Mouse (Mus musculus) heart, postnatal 0 days (tissue): ENCODE results near the gene Crhr1. TPM values are rescaled to one million over a fixed set of nuclear protein-coding genes. Genes with fewer than 3 reads are reported as not detected.

ENCODE experiments used
- ATAC-seq: fragments of 200-750 bp; cut with Nextera tagmentation; 2 replicates; pipeline ENCODE4 v1.8.0; 2017; ENCODE audit warnings: low read depth, moderate number of reproducible peaks, moderate library complexity; ENCODE audit not compliant: insufficient read depth
- DNase-seq: peaks from one replicate; pipeline ENCODE4 v3.0.0-alpha.2; 2016; ENCODE audit warnings: low spot score
- H3K27ac ChIP-seq: fragments of 300-500 bp; sonication (generic); 2 replicates; pipeline ENCODE4 v1.5.1; 2014; ENCODE audit warnings: low read depth, mild to moderate bottlenecking
- H3K27me3 ChIP-seq: fragments of 300-500 bp; sonication (generic); 2 replicates; pipeline ENCODE4 v1.6.1; 2014; ENCODE audit warnings: low read length, mixed read lengths; ENCODE audit not compliant: control insufficient read depth, insufficient read depth
- H3K36me3 ChIP-seq: fragments of 300-500 bp; sonication (generic); replicated peaks from 2 replicates; pipeline ENCODE4 v1.6.1; 2014; ENCODE audit warnings: low read length, mixed read lengths; ENCODE audit not compliant: control insufficient read depth, insufficient read depth
- H3K4me1 ChIP-seq: fragments of 300-500 bp; sonication (generic); 2 replicates; pipeline ENCODE4 v1.6.1; 2014; ENCODE audit warnings: antibody characterized with exemption; ENCODE audit not compliant: control insufficient read depth, insufficient read depth
- H3K4me2 ChIP-seq: fragments of 300-500 bp; sonication (generic); 2 replicates; pipeline ENCODE4 v1.6.1; 2014; ENCODE audit warnings: low read depth, mild to moderate bottlenecking, low read length, moderate library complexity
- H3K4me3 ChIP-seq: fragments of 300-500 bp; sonication (generic); 2 replicates; pipeline ENCODE4 v1.5.1; 2014; ENCODE audit warnings: low read depth, low read length
- H3K9ac ChIP-seq: fragments of 300-500 bp; sonication (generic); replicated peaks from 2 replicates; pipeline ENCODE4 v1.6.1; 2014; ENCODE audit warnings: low read depth, low read length, mixed read lengths
- H3K9me3 ChIP-seq: fragments of 300-500 bp; sonication (generic); replicated peaks from 2 replicates; pipeline ENCODE4 v1.6.1; 2016; ENCODE audit warnings: low read length; ENCODE audit not compliant: control insufficient read depth
- CTCF ChIP-seq: IDR thresholded peaks from 2 replicates; pipeline ENCODE4 v1.5.1; 2016; ENCODE audit warnings: antibody characterized with exemption, control low read depth, low read depth
- EP300 ChIP-seq: IDR thresholded peaks from 2 replicates; pipeline ENCODE4 v1.6.1; 2016; ENCODE audit warnings: antibody characterized with exemption, low read depth
- WGBS: fragments of 180-500 bp; shearing (Covaris S2); extraction: QIAGEN DNeasy Blood & Tissue Kit; methylation state at CpG from one replicate; pipeline ENCODE4 v1.1.7; 2014; 5-methylcytosine and 5-hydroxymethylcytosine counted together
- polyA plus RNA-seq: library from polyadenylated mRNA; unstranded; fragments of >200 nt; fragmentation: Nextera tagmentation; extraction: Ambion mirVana; gene quantifications from 2 replicates; pipeline ENCODE4 v1.2.1, GENCODE M21; 2015
- total RNA-seq: library from RNA; depleted of rRNA; stranded (reverse); fragments of >200 nt; gene quantifications from 2 replicates; pipeline ENCODE4 v1.2.3, GENCODE M21; 2014; ENCODE audit warnings: low replicate concordance

Crhr1 gene
- total and polyA plus RNA-seq, 2 experiments from 2014 or later, result not detected

DNA sequence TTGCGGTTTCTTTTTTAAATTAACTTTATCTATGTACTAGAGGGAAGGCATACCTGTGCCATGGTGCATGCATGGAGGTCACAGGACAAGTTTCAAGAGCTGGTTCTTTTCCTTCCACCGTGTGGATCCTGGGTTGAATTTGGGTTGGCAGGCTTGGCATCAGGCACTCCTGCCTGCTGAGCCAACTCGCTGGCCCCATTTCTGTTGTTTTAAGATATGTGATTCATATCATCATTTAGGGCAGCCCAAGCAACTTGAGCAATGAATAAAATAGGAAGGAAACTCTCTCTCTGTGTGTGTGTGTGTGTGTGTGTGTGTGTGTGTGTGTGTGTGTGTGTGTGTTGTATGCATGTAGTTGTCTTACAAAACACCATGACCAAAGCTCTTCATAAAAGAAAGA lies 49.5 kb downstream of the Crhr1 start:
- H3K4me3 ChIP-seq, result no peak overlapping the region
- no peaks in the 10 kb centered on the region for H3K4me1 ChIP-seq
- DNase-seq (no peak), ATAC-seq (no peak)
- H3K27me3 ChIP-seq, result no peaks in the 10 kb centered on the region
- no peak overlapping the region for H3K9ac ChIP-seq
- H3K9me3 ChIP-seq, result no peaks in the 10 kb centered on the region
- TF ChIP-seq EP300 (no peak), CTCF (no peak)
- H3K4me2 ChIP-seq, result no peak overlapping the region
- WGBS, result 54% methylated on average over 3 of the region's 3 CpGs
- H3K27ac ChIP-seq, result no peak overlapping the region
- H3K36me3 ChIP-seq, result no peaks in the 10 kb centered on the region

DNA sequence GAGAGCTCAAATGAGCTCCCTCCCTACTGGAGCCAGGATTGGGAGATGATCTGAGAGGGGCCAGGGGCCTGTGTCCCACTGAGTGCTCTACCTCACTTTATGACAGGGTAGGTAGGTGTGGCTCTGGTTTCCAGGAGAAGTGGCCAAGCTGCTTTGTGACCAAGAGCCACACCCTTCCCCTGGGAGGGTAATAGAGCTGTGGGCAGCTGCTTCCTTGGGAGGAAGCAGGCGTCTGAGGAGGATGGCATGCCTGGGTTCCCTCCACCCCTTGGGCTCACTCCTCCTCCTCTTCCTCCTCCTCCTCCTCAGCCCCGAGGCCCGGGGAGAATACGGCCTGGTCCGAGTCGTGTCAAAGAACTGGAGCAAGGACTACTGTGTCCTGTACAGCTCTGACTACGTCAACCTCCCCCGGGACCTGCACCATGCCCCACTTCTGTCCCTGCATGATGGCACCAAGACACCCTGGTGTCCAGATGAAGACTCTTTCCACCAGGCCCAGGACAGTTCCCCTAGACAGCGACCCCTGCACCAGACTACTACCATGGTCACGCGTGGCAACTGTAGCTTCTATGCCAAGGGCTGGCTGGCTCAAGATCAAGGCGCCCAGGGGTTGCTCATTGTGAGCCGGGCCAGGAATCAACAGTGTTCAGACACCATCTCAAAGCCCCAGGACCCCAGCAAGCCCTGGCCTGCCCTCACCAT lies 53.6 kb downstream of the Crhr1 start, which contains the start of gene Sppl2c:
Gene Sppl2c (plus strand): TSS at position 193 of the 702 bp plus-strand sequence.
- H3K4me2 ChIP-seq, result no peak within 1 kb of the TSS
- no peak within 1 kb of the TSS for H3K9ac ChIP-seq
- no peak for TF ChIP-seq CTCF
- no peak for TF ChIP-seq EP300
- ATAC-seq, result no peak
- H3K27ac ChIP-seq, result no peak within 1 kb of the TSS
- WGBS, result 77% methylated on average over 13 of the region's 13 CpGs
- H3K36me3 ChIP-seq, result no peaks in the 10 kb centered on the region
- H3K4me3 ChIP-seq, result no peak within 1 kb of the TSS
- H3K4me1 ChIP-seq, result no peaks in the 10 kb centered on the region
- no peaks in the 10 kb centered on the region for H3K9me3 ChIP-seq
- H3K27me3 ChIP-seq, result no peaks in the 10 kb centered on the region
- DNase-seq, result no peak

- ATAC-seq (no peak), DNase-seq (no peak)
- H3K27me3 ChIP-seq, result no peaks in the 10 kb centered on the region
- H3K4me1 ChIP-seq, result no peaks in the 10 kb centered on the region
- H3K9me3 ChIP-seq, result no peaks in the 10 kb centered on the region
- no peak for TF ChIP-seq CTCF
- TF ChIP-seq EP300, result no peak
- no peak overlapping the region for H3K4me3 ChIP-seq
- H3K27ac ChIP-seq, result no peak overlapping the region
- whole genome bisulfite sequencing, result 85% methylated on average over 9 of the region's 9 CpGs
- H3K9ac ChIP-seq, result no peak overlapping the region
- H3K4me2 ChIP-seq, result no peak overlapping the region
- H3K36me3 ChIP-seq, result no peaks in the 10 kb centered on the region
Observed at GRCm38 (mm10) chr11:104186837-104187150, 54.1 kb downstream of the Crhr1 start.

GRCm38 (mm10) chr11:104187766-104188165 lies 55.1 kb downstream of the Crhr1 start:
- H3K27me3 ChIP-seq, result no peaks in the 10 kb centered on the region
- H3K4me2 ChIP-seq, result no peak overlapping the region
- H3K9ac ChIP-seq, result no peak overlapping the region
- no peak for DNase-seq
- no peak for ATAC-seq
- no peak overlapping the region for H3K4me3 ChIP-seq
- H3K9me3 ChIP-seq, result no peaks in the 10 kb centered on the region
- H3K36me3 ChIP-seq, result no peaks in the 10 kb centered on the region
- WGBS, result 84% methylated on average over 10 of the region's 10 CpGs
- TF ChIP-seq EP300, result no peak
- no peak for TF ChIP-seq CTCF
- no peaks in the 10 kb centered on the region for H3K4me1 ChIP-seq
- H3K27ac ChIP-seq, result no peak overlapping the region

GRCm38 (mm10) chr11:104190008-104190407 lies 57.4 kb downstream of the Crhr1 start:
- Histone ChIP-seq H3K9ac (no peak overlapping the region), H3K4me1 (no peaks in the 10 kb centered on the region), H3K27ac (no peak overlapping the region), H3K4me2 (no peak overlapping the region), H3K36me3 (no peaks in the 10 kb centered on the region), H3K27me3 (no peaks in the 10 kb centered on the region), H3K9me3 (no peaks in the 10 kb centered on the region), H3K4me3 (no peak overlapping the region)
- ATAC-seq, result no peak
- WGBS, result 58% methylated on average over 2 of the region's 2 CpGs
- DNase-seq, result no peak
- no peak for TF ChIP-seq CTCF
- no peak for TF ChIP-seq EP300

GRCm38 (mm10) chr11:104195382-104195781 lies 62.7 kb downstream of the Crhr1 start:
- Histone ChIP-seq H3K9me3 (no peaks in the 10 kb centered on the region), H3K27ac (no peak overlapping the region), H3K9ac (no peak overlapping the region), H3K4me3 (no peak overlapping the region), H3K4me1 (no peaks in the 10 kb centered on the region), H3K4me2 (no peak overlapping the region), H3K27me3 (peaks cover 8% of the 10 kb centered on the region; the same call in 1 of the 2 replicates), H3K36me3 (no peaks in the 10 kb centered on the region)
- WGBS, result 59% methylated on average over 11 of the region's 11 CpGs
- ATAC-seq (no peak), DNase-seq (no peak)
- no peak for TF ChIP-seq CTCF
- TF ChIP-seq EP300, result no peak
